Mouse (Mus musculus) hindbrain, embryonic 10.5 days (tissue): ENCODE results near the gene Ssty2. TPM values are rescaled to one million over a fixed set of nuclear protein-coding genes. Genes with fewer than 3 reads are reported as not detected.
"Not testable (repeated sequence)": the region's sequence is repeated elsewhere in the genome, so short reads cannot be mapped to it uniquely, and the experiment has no call there.

Experiments used
- DNase-seq: peaks from one replicate; pipeline ENCODE4 v3.0.0-alpha.2; 2017; ENCODE audit warnings: low spot score
- H3K27ac ChIP-seq: fragments of 300-500 bp; sonication (generic); 2 replicates; pipeline ENCODE4 v1.5.1; 2016; ENCODE audit warnings: mild to moderate bottlenecking, moderate library complexity
- H3K27me3 ChIP-seq: fragments of 300-500 bp; sonication (generic); 2 replicates; pipeline ENCODE4 v1.6.1; 2016; ENCODE audit warnings: mild to moderate bottlenecking; ENCODE audit not compliant: poor library complexity, insufficient read depth, severe bottlenecking
- H3K36me3 ChIP-seq: fragments of 300-500 bp; sonication (generic); 2 replicates; pipeline ENCODE4 v1.6.1; 2016; ENCODE audit warnings: mild to moderate bottlenecking, moderate library complexity
- H3K4me1 ChIP-seq: fragments of 300-500 bp; sonication (generic); replicated peaks from 2 replicates; pipeline ENCODE4 v1.6.1; 2016; ENCODE audit warnings: mild to moderate bottlenecking
- H3K4me3 ChIP-seq: fragments of 300-500 bp; sonication (generic); 2 replicates; pipeline ENCODE4 v1.5.1; 2016; ENCODE audit warnings: mild to moderate bottlenecking, moderate library complexity
- H3K9me3 ChIP-seq: fragments of 300-500 bp; sonication (generic); 2 replicates; pipeline ENCODE4 v1.6.1; 2016; ENCODE audit warnings: mild to moderate bottlenecking, moderate library complexity
- WGBS: fragments of 180-500 bp; shearing (Covaris S2); methylation state at CpG from one replicate; pipeline ENCODE4 v1.1.7; 2016; 5-methylcytosine and 5-hydroxymethylcytosine counted together
- polyA plus RNA-seq: library from polyadenylated mRNA; unstranded; fragments of >200 nt; fragmentation: Nextera tagmentation; extraction: Ambion mirVana; gene quantifications from 2 replicates; pipeline ENCODE4 v1.2.1, GENCODE M21; 2016

The Ssty2 gene
- polyA plus RNA-seq, result not detected in 2 replicates

DNA sequence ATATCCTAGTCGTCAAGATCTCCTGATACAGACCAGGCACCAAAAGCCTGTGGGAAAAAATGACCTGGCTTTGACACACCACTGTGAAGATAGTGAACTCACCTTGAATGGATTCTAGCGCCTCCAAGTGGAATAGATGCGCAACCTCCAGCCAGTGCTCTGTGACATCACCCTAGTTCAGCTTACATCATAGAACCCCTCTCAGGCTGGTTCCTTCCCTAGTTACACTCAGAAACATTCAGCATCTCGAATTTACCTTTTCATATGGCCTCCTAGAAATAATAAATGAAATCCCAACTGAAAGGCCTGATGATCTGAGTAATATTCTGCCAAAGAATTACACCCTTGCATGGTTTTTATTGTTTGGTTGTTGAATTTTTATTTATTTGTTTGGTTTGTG lies at the start of gene Ssty2:
Gene Ssty2 (minus strand): TSS at position 101 of the 400 bp plus-strand sequence.
- not testable (repeated sequence) for H3K4me3 ChIP-seq, H3K36me3 ChIP-seq, H3K27me3 ChIP-seq, H3K27ac ChIP-seq, DNase-seq, H3K9me3 ChIP-seq, H3K4me1 ChIP-seq
- WGBS, result no CpG with 5 or more reads among the region's 4 CpGs
